In the genomic region with DNA sequence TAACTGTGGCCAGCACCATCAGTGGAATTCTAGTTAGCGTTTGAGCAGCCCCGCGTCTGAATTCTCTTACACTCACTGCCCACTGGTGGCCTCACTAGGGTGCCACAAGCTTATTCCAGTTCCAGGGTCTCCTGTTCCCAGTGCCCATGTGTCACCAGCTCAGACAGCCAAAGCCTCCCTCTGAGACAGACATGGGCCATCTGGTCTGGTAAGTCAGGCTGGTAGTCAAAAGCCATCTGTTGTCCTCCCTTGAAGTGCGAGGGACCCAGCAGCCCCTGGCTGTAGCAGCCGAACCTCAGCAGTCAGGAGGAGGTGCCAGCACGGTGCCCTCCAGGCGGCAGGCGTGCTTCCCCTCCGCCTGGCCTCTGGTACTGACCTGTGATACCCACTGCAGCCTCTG, we compare ENCODE assay signal across 19 mouse cellular contexts. TPM values are rescaled to one million over a fixed set of nuclear protein-coding genes. Genes with fewer than 3 reads are reported as not detected.
DNase-seq lines count a peak whose midpoint lies in the region; ATAC-seq lines count a peak whose summit lies in the region.
"Had no signal": no experiment of that assay in that cellular context is flagged by ENCODE, and none has a peak within 500 bp of the region (broad histone marks: within the 10 kb centered on the region; RNA-seq: fewer than 3 reads in every experiment).

No protein-coding gene starts in this region.

- no peak overlapping the region for H3K27ac ChIP-seq in hindbrain, embryonic 16.5 days (ENCODE audit: low read depth, low read length)
- H3K27ac ChIP-seq in hindbrain, embryonic 12.5 days: no peak overlapping the region
- H3K27ac ChIP-seq in midbrain, embryonic 13.5 days: peak overlapping the region; percentile 11; the same call in 1 of the 2 replicates
- no peak overlapping the region for H3K27ac ChIP-seq in midbrain, embryonic 15.5 days
- H3K27ac ChIP-seq: embryonic facial prominence, embryonic 12.5 days; forebrain, embryonic 13.5 days; limb, embryonic 15.5 days; neural tube, embryonic 12.5 days; stomach, postnatal 0 days had no signal

- no peaks in the 10 kb centered on the region for H3K27me3 ChIP-seq in hindbrain, embryonic 16.5 days (replicated peaks; ENCODE audit: control insufficient read depth, insufficient read depth, low read length)
- H3K27me3 ChIP-seq in hindbrain, embryonic 12.5 days: no peaks in the 10 kb centered on the region
- peaks cover 7% of the 10 kb centered on the region; the same call in 1 of the 2 replicates for H3K27me3 ChIP-seq in midbrain, embryonic 13.5 days
- H3K27me3 ChIP-seq in midbrain, embryonic 15.5 days (replicated peaks): no peaks in the 10 kb centered on the region
- H3K27me3 ChIP-seq: embryonic facial prominence, embryonic 12.5 days; limb, embryonic 15.5 days; neural tube, embryonic 12.5 days had no signal

- 70% methylated on average over 9 of the region's 9 CpGs for WGBS in hindbrain, embryonic 16.5 days
- WGBS in hindbrain, embryonic 12.5 days: 63% methylated on average over 9 of the region's 9 CpGs
- 76% methylated on average over 9 of the region's 9 CpGs for WGBS in midbrain, embryonic 13.5 days
- WGBS in midbrain, embryonic 15.5 days: 70% methylated on average over 9 of the region's 9 CpGs

- H3K4me2 ChIP-seq in hindbrain, embryonic 16.5 days (ENCODE audit: low read length): no peak overlapping the region
- H3K4me2 ChIP-seq in hindbrain, embryonic 12.5 days (replicated peaks): no peak overlapping the region
- H3K4me2 ChIP-seq in midbrain, embryonic 13.5 days (replicated peaks): no peak overlapping the region
- no peak overlapping the region for H3K4me2 ChIP-seq in midbrain, embryonic 15.5 days
- H3K4me2 ChIP-seq: embryonic facial prominence, embryonic 12.5 days; forebrain, embryonic 13.5 days; limb, embryonic 15.5 days; neural tube, embryonic 12.5 days had no signal

- no peak overlapping the region for H3K4me3 ChIP-seq in hindbrain, embryonic 16.5 days (ENCODE audit: low read length)
- no peak overlapping the region for H3K4me3 ChIP-seq in hindbrain, embryonic 12.5 days
- H3K4me3 ChIP-seq in midbrain, embryonic 13.5 days (replicated peaks): no peak overlapping the region
- H3K4me3 ChIP-seq in midbrain, embryonic 15.5 days: no peak overlapping the region
- H3K4me3 ChIP-seq: embryonic facial prominence, embryonic 12.5 days; forebrain, embryonic 13.5 days; limb, embryonic 15.5 days; neural tube, embryonic 12.5 days had no signal

- peaks cover 5% of the 10 kb centered on the region; the same call in 1 of the 2 replicates for H3K36me3 ChIP-seq in hindbrain, embryonic 16.5 days (ENCODE audit: control insufficient read depth, insufficient read depth, low read length)
- H3K36me3 ChIP-seq in hindbrain, embryonic 12.5 days: peaks cover 28% of the 10 kb centered on the region
- peaks cover 32% of the 10 kb centered on the region for H3K36me3 ChIP-seq in midbrain, embryonic 13.5 days
- peaks cover 4% of the 10 kb centered on the region; the same call in 1 of the 2 replicates for H3K36me3 ChIP-seq in midbrain, embryonic 15.5 days (replicated peaks)

- no peak overlapping the region for H3K9ac ChIP-seq in hindbrain, embryonic 16.5 days (ENCODE audit: low read depth, low read length)
- H3K9ac ChIP-seq in hindbrain, embryonic 12.5 days: no peak overlapping the region
- no peak overlapping the region for H3K9ac ChIP-seq in midbrain, embryonic 13.5 days (replicated peaks)
- no peak overlapping the region for H3K9ac ChIP-seq in midbrain, embryonic 15.5 days
- H3K9ac ChIP-seq: embryonic facial prominence, embryonic 12.5 days; forebrain, embryonic 13.5 days; limb, embryonic 15.5 days; neural tube, embryonic 12.5 days had no signal

- peak; percentile 50 for ATAC-seq in hindbrain, embryonic 16.5 days
- ATAC-seq in hindbrain, embryonic 12.5 days (ENCODE audit: low FRiP score): no peak
- ATAC-seq in midbrain, embryonic 13.5 days: no peak
- no peak for ATAC-seq in midbrain, embryonic 15.5 days (replicated peaks)
- ATAC-seq in megakaryocyte, adult 5-6 weeks (ENCODE audit: poor library complexity, severe bottlenecking): no peak
- ATAC-seq: forebrain, embryonic 13.5 days had no signal

- H3K9me3 ChIP-seq in hindbrain, embryonic 16.5 days (ENCODE audit: control insufficient read depth, low read length): no peaks in the 10 kb centered on the region
- H3K9me3 ChIP-seq in hindbrain, embryonic 12.5 days (replicated peaks): no peaks in the 10 kb centered on the region
- H3K9me3 ChIP-seq in midbrain, embryonic 13.5 days: no peaks in the 10 kb centered on the region
- no peaks in the 10 kb centered on the region for H3K9me3 ChIP-seq in midbrain, embryonic 15.5 days
- H3K9me3 ChIP-seq: embryonic facial prominence, embryonic 12.5 days; forebrain, embryonic 13.5 days; limb, embryonic 15.5 days; neural tube, embryonic 12.5 days had no signal

- no peaks in the 10 kb centered on the region; the same call in 1 of the 2 replicates for H3K4me1 ChIP-seq in hindbrain, embryonic 16.5 days (ENCODE audit: control insufficient read depth, insufficient read depth, low read depth, low read length)
- H3K4me1 ChIP-seq in hindbrain, embryonic 12.5 days: peaks cover 13% of the 10 kb centered on the region
- peaks cover 6% of the 10 kb centered on the region for H3K4me1 ChIP-seq in midbrain, embryonic 13.5 days (replicated peaks)
- 0 out of 2 replicates have a peak, but pooled peaks cover 3% of the 10 kb centered on the region for H3K4me1 ChIP-seq in midbrain, embryonic 15.5 days

- DNase-seq in cerebellum, adult 9-10 months: peak; percentile 89
- DNase-seq in retina, embryonic 14.5 days (ENCODE audit: low spot score): peak; percentile 55
- no peak for DNase-seq in spleen, postnatal 14 days (ENCODE audit: low spot score in 2 of 2)
- DNase-seq: adrenal gland, postnatal 14 days; gastrocnemius, postnatal 14 days; lung, adult 18-20 months; right cerebral cortex, adult 18-20 months; spleen, adult 18-20 months; thymus, postnatal 25 days had no signal

RNA-seq across cellular contexts. Expression of a gene that starts 12.2 kb away (rescaled TPM):
- 75.8 and 86.9 TPM in 2 replicates for polyA plus RNA-seq in hindbrain, embryonic 16.5 days (2015; fragmentation: Nextera tagmentation; extraction: Ambion mirVana)
- polyA plus RNA-seq in hindbrain, embryonic 12.5 days (2016; fragmentation: Nextera tagmentation; extraction: Ambion mirVana): 50.6 and 51.2 TPM in 2 replicates
- polyA plus RNA-seq in midbrain, embryonic 13.5 days (2015; fragmentation: Nextera tagmentation; extraction: Ambion mirVana): 50.7 and 55.4 TPM in 2 replicates
- polyA plus RNA-seq in midbrain, embryonic 15.5 days (2015; fragmentation: Nextera tagmentation; extraction: Ambion mirVana): 63.8 and 69.7 TPM in 2 replicates
- 4.2 and 4.4 TPM in 2 replicates for total RNA-seq in megakaryocyte, adult 5-6 weeks (2015)
- 5.7 and 7.3 TPM in 2 replicates for total RNA-seq in megakaryocyte, adult 5-6 weeks (2017)

RNA-seq across cellular contexts. Expression of a gene that starts 12.4 kb away (rescaled TPM):
- 38.2 and 40.8 TPM in 2 replicates for polyA plus RNA-seq in hindbrain, embryonic 16.5 days (2015; fragmentation: Nextera tagmentation; extraction: Ambion mirVana)
- 27.3 and 31.5 TPM in 2 replicates for polyA plus RNA-seq in hindbrain, embryonic 12.5 days (2016; fragmentation: Nextera tagmentation; extraction: Ambion mirVana)
- polyA plus RNA-seq in midbrain, embryonic 13.5 days (2015; fragmentation: Nextera tagmentation; extraction: Ambion mirVana): 21.1 and 22.9 TPM in 2 replicates
- polyA plus RNA-seq in midbrain, embryonic 15.5 days (2015; fragmentation: Nextera tagmentation; extraction: Ambion mirVana): 31.6 and 32.8 TPM in 2 replicates
- total RNA-seq in megakaryocyte, adult 5-6 weeks (2015): 2.0 and 2.5 TPM in 2 replicates
- total RNA-seq in megakaryocyte, adult 5-6 weeks (2017): 3.6 and 4.2 TPM in 2 replicates

Comparison
In these comparisons a context has a peak if more than half of its experiments do, and no peak if none do; other contexts are left out.
1. DNase-seq: peak in cerebellum, adult 9-10 months (single experiment) and retina, embryonic 14.5 days (single experiment); none in spleen, postnatal 14 days (0 of 2).